Mouse (Mus musculus) megakaryocyte, embryonic 14.5 days (primary cell): Measurements from ENCODE around the gene Sh3bp4.

ENCODE experiments used
- FLI1 ChIP-seq: IDR thresholded peaks from 2 replicates; pipeline ENCODE4 v1.6.1; 2012; ENCODE audit warnings: low read length, inconsistent platforms, mixed read lengths
- GATA1 ChIP-seq: IDR thresholded peaks from 3 replicates; pipeline ENCODE4 v1.6.1; 2012; ENCODE audit warnings: mixed read lengths, low read length, inconsistent platforms, borderline replicate concordance

GRCm38 (mm10) chr1:89137086-89137816, 67.0 kb downstream of the Sh3bp4 start:
- TF ChIP-seq GATA1 (no peak), FLI1 (no peak)
